Mouse (Mus musculus): ENCODE results near the gene Stx8. TPM values are rescaled to one million over a fixed set of nuclear protein-coding genes. Genes with fewer than 3 reads are reported as not detected.

Gene Stx8
- polyA plus RNA-seq, 2 experiments from 2014 or later = 58.8 to 83.5 TPM

GRCm38 (mm10) chr11:68201811-68202459 is 235.9 kb downstream of the Stx8 start:
- ATAC-seq = no peak

GRCm38 (mm10) chr11:68202561-68202960 is 236.6 kb downstream of the Stx8 start:
- no peak for ATAC-seq

- ATAC-seq = no peak
These were observed 237.8 kb downstream of the Stx8 start for GRCm38 (mm10) chr11:68203658-68204315.

GRCm38 (mm10) chr11:68204407-68204806 is 238.4 kb downstream of the Stx8 start:
- ATAC-seq = no peak

GRCm38 (mm10) chr11:68205572-68206229 is 239.7 kb downstream of the Stx8 start:
- no peak for ATAC-seq

- no peak for ATAC-seq
These were observed 242.0 kb downstream of the Stx8 start for GRCm38 (mm10) chr11:68208023-68208422.

- ATAC-seq = no peak
These were observed 242.6 kb downstream of the Stx8 start for GRCm38 (mm10) chr11:68208582-68208981.

GRCm38 (mm10) chr11:68209506-68209905 is 243.5 kb downstream of the Stx8 start:
- ATAC-seq = no peak

- no peak for ATAC-seq
These were observed 244.7 kb downstream of the Stx8 start for GRCm38 (mm10) chr11:68210714-68211113.

- no peak for ATAC-seq
These were observed 246.1 kb downstream of the Stx8 start for GRCm38 (mm10) chr11:68211924-68212578.

- ATAC-seq = no peak
These were observed 247.9 kb downstream of the Stx8 start for GRCm38 (mm10) chr11:68213896-68214295.

- no peak for ATAC-seq
These were observed 248.7 kb downstream of the Stx8 start for GRCm38 (mm10) chr11:68214496-68215205.

- no peak for ATAC-seq
These were observed 249.4 kb downstream of the Stx8 start for GRCm38 (mm10) chr11:68215206-68215912.

GRCm38 (mm10) chr11:68216041-68216440 is 250.0 kb downstream of the Stx8 start:
- no peak for ATAC-seq

GRCm38 (mm10) chr11:68220733-68221132 is 254.7 kb downstream of the Stx8 start:
- no peak for ATAC-seq

- no peak for ATAC-seq
These were observed 256.2 kb downstream of the Stx8 start for GRCm38 (mm10) chr11:68222209-68222608.

- no peak for ATAC-seq
These were observed 257.1 kb downstream of the Stx8 start for GRCm38 (mm10) chr11:68223143-68223542.

- ATAC-seq = no peak
These were observed 260.7 kb downstream of the Stx8 start for GRCm38 (mm10) chr11:68226654-68227057.

GRCm38 (mm10) chr11:68227837-68228236 is 261.8 kb downstream of the Stx8 start:
- ATAC-seq = no peak

- no peak for ATAC-seq
These were observed 263.1 kb downstream of the Stx8 start for GRCm38 (mm10) chr11:68228941-68229665.

- no peak for ATAC-seq
These were observed 265.6 kb downstream of the Stx8 start for GRCm38 (mm10) chr11:68231558-68231957.

Measured in activated CD4-positive, CD25-positive, alpha-beta regulatory T cell, adult 4 months (primary cell).